Mouse (Mus musculus) midbrain, embryonic 15.5 days (tissue): ENCODE results near the gene Mcrip2. TPM values are rescaled to one million over a fixed set of nuclear protein-coding genes. Genes with fewer than 3 reads are reported as not detected.

Experiments used
- ATAC-seq: fragments of 200-750 bp; cut with Nextera tagmentation; replicated peaks from 2 replicates; pipeline ENCODE4 v1.8.0; 2017; ENCODE audit warnings: moderate TSS enrichment
- H3K27ac ChIP-seq: fragments of 300-500 bp; sonication (generic); 2 replicates; pipeline ENCODE4 v1.5.1; 2015; ENCODE audit warnings: mild to moderate bottlenecking, inconsistent platforms
- H3K27me3 ChIP-seq: fragments of 300-500 bp; sonication (generic); replicated peaks from 2 replicates; pipeline ENCODE4 v1.6.1; 2015; ENCODE audit warnings: inconsistent platforms
- H3K36me3 ChIP-seq: fragments of 300-500 bp; sonication (generic); replicated peaks from 2 replicates; pipeline ENCODE4 v1.6.1; 2015; ENCODE audit warnings: inconsistent platforms
- H3K4me1 ChIP-seq: fragments of 300-500 bp; sonication (generic); 2 replicates; pipeline ENCODE4 v1.6.1; 2015; ENCODE audit warnings: inconsistent platforms
- H3K4me2 ChIP-seq: fragments of 300-500 bp; sonication (generic); 2 replicates; pipeline ENCODE4 v1.6.1; 2015; ENCODE audit warnings: inconsistent platforms, mild to moderate bottlenecking, moderate library complexity
- H3K4me3 ChIP-seq: fragments of 300-500 bp; sonication (generic); 2 replicates; pipeline ENCODE4 v1.5.1; 2015; ENCODE audit warnings: mild to moderate bottlenecking, inconsistent platforms
- H3K9ac ChIP-seq: fragments of 300-500 bp; sonication (generic); 2 replicates; pipeline ENCODE4 v1.6.1; 2015; ENCODE audit warnings: mild to moderate bottlenecking, inconsistent platforms
- H3K9me3 ChIP-seq: fragments of 300-500 bp; sonication (generic); 2 replicates; pipeline ENCODE4 v1.6.1; 2016; ENCODE audit warnings: inconsistent platforms
- whole genome bisulfite sequencing: fragments of 180-500 bp; shearing (Covaris S2); methylation state at CpG from one replicate; pipeline ENCODE4 v1.1.7; 2015; ENCODE audit warnings: mixed read lengths; 5-methylcytosine and 5-hydroxymethylcytosine counted together
- polyA plus RNA-seq: library from polyadenylated mRNA; unstranded; fragments of >200 nt; fragmentation: Nextera tagmentation; extraction: Ambion mirVana; gene quantifications from 2 replicates; pipeline ENCODE4 v1.2.1, GENCODE M21; 2015

The Mcrip2 gene
- polyA plus RNA-seq, 1 experiment from 2014 or later: 19.8 TPM

GRCm38 (mm10) chr17:25879261-25879660 is 10.7 kb upstream of the Mcrip2 start:
- Histone ChIP-seq H3K4me2 (no peak overlapping the region), H3K36me3 (peaks cover 12% of the 10 kb centered on the region; the same call in 1 of the 2 replicates)
- WGBS: 29% methylated on average over 4 of the region's 4 CpGs

GRCm38 (mm10) chr17:25878611-25879180 is 10.1 kb upstream of the Mcrip2 start:
- 83% methylated on average over 19 of the region's 19 CpGs for WGBS
- no peak overlapping the region for H3K4me2 ChIP-seq
- H3K36me3 ChIP-seq: 0 out of 2 replicates have a peak, but pooled peaks cover 12% of the 10 kb centered on the region
- no peaks in the 10 kb centered on the region for H3K9me3 ChIP-seq
- no peaks in the 10 kb centered on the region for H3K27me3 ChIP-seq
- no peak overlapping the region for H3K9ac ChIP-seq
- no peak overlapping the region for H3K4me3 ChIP-seq
- no peak for ATAC-seq
- peaks cover 44% of the 10 kb centered on the region for H3K4me1 ChIP-seq
- H3K27ac ChIP-seq: no peak overlapping the region

More at GRCm38 (mm10) chr17:25879261-25879660, 10.7 kb upstream of the Mcrip2 start:
- Histone ChIP-seq H3K27me3 (no peaks in the 10 kb centered on the region), H3K9me3 (no peaks in the 10 kb centered on the region), H3K4me1 (peaks cover 39% of the 10 kb centered on the region), H3K27ac (no peak overlapping the region), H3K9ac (no peak overlapping the region), H3K4me3 (no peak overlapping the region)
- no peak for ATAC-seq

DNA sequence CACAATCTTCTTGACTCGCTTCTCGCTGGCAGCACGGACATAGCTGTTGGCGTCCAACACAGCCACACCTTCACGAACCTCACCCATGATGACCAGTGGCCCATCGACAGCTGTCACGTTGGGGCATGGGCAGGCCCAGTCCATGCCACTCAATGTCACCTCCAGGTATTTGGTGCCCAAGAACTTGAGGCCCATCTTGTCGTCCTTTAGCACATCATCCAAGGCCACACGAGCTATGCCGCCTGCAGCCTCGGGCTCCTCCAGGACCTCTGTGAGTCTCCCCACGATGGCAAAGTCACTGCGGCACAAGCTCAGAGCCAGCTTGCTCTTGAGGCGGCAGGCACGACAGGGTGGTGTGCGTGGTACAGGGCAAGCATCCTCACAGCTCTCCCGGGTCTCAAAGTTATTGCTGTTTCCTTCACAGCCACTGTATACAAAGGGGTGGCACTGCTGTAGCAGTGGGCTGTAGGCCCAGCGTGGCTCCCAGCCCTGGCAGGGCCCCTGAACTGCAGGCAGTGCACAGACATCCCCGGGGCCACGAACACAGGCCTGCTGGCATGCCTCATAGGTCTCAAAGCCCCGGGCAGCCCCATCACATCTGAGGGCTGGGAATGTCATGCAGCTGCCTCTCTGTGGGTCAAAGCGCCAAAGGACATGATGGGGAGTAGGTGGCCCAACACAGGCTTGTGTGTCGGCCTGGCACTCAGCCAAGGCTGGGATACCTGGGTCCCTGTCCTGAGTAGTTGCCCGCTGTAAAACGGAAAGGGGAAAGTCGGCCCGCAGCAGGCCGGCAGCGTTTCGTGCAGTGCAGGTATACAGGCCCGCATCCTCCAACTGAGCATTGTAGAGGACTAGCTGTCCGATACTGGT is 9.4 kb upstream of the Mcrip2 start:
- ATAC-seq: no peak
- Histone ChIP-seq H3K9me3 (no peaks in the 10 kb centered on the region), H3K36me3 (0 out of 2 replicates have a peak, but pooled peaks cover 7% of the 10 kb centered on the region), H3K9ac (no peak overlapping the region; the same call in 1 of the 2 replicates), H3K27ac (no peak overlapping the region), H3K4me2 (no peak overlapping the region), H3K27me3 (no peaks in the 10 kb centered on the region), H3K4me3 (no peak overlapping the region), H3K4me1 (peaks cover 44% of the 10 kb centered on the region)
- WGBS: 91% methylated on average over 32 of the region's 32 CpGs

GRCm38 (mm10) chr17:25877025-25877424 is 8.5 kb upstream of the Mcrip2 start:
- Histone ChIP-seq H3K27ac (no peak overlapping the region), H3K4me3 (no peak overlapping the region), H3K36me3 (0 out of 2 replicates have a peak, but pooled peaks cover 7% of the 10 kb centered on the region), H3K4me1 (peaks cover 36% of the 10 kb centered on the region), H3K27me3 (no peaks in the 10 kb centered on the region), H3K4me2 (peak overlapping the region; percentile 95), H3K9ac (no peak overlapping the region), H3K9me3 (no peaks in the 10 kb centered on the region)
- WGBS: 94% methylated on average over 3 of the region's 3 CpGs
- no peak for ATAC-seq

GRCm38 (mm10) chr17:25876347-25876915 is 7.9 kb upstream of the Mcrip2 start:
- Histone ChIP-seq H3K27me3 (no peaks in the 10 kb centered on the region), H3K36me3 (0 out of 2 replicates have a peak, but pooled peaks cover 7% of the 10 kb centered on the region), H3K9ac (peak overlapping the region; percentile 99), H3K4me1 (peaks cover 32% of the 10 kb centered on the region), H3K4me3 (peak overlapping the region; percentile 92), H3K27ac (peak overlapping the region; percentile 99), H3K9me3 (no peaks in the 10 kb centered on the region), H3K4me2 (peak overlapping the region; percentile 95)
- WGBS: 57% methylated on average over 10 of the region's 10 CpGs
- no peak for ATAC-seq

- Histone ChIP-seq H3K9me3 (no peaks in the 10 kb centered on the region), H3K4me3 (peak overlapping the region; percentile 92), H3K4me2 (peak overlapping the region; percentile 95), H3K27ac (peak overlapping the region; percentile 99), H3K36me3 (0 out of 2 replicates have a peak, but pooled peaks cover 7% of the 10 kb centered on the region), H3K9ac (peak overlapping the region; percentile 99), H3K4me1 (peaks cover 24% of the 10 kb centered on the region), H3K27me3 (no peaks in the 10 kb centered on the region)
- peak; percentile 93 for ATAC-seq
- 1% methylated on average over 59 of the region's 59 CpGs for WGBS
Observed at GRCm38 (mm10) chr17:25875171-25876136, 6.9 kb upstream of the Mcrip2 start.

DNA sequence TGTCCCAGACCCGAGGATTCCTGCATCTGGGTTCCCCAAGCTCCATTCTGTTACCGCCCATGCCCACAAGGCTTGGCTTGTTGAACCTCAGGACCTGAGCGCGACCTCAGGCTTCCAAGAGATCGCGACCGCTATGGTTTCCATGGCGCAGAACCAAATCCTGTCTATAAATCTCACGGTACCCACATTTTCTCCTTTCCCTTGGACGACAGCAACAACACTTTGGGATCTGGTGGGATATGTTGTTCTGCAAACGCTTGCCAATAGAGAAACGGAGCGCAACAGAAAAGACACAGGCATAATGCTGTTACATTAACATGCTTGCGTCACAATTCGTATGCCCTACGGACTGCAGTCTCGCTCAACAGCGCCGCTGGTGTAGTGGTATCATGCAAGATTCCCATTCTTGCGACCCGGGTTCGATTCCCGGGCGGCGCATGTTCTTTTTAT is 6.2 kb upstream of the Mcrip2 start, which contains the start of gene Mettl26:
Mettl26 (plus strand) TSS at position 354 of the 450 bp plus-strand sequence.
- Histone ChIP-seq H3K9ac (peak within 1 kb of the TSS; percentile 99), H3K36me3 (0 out of 2 replicates have a peak, but pooled peaks cover 7% of the 10 kb centered on the region), H3K27ac (peak within 1 kb of the TSS; percentile 99), H3K9me3 (no peaks in the 10 kb centered on the region), H3K27me3 (no peaks in the 10 kb centered on the region), H3K4me3 (peak within 1 kb of the TSS; percentile 92), H3K4me1 (peaks cover 20% of the 10 kb centered on the region), H3K4me2 (peak within 1 kb of the TSS; percentile 95)
- under 1% methylated on average over 25 of the region's 25 CpGs for WGBS
- ATAC-seq: peak; percentile 73

- H3K9me3 ChIP-seq: no peaks in the 10 kb centered on the region
- peak overlapping the region; percentile 95 for H3K4me2 ChIP-seq
- peak overlapping the region; percentile 99 for H3K27ac ChIP-seq
- 0 out of 2 replicates have a peak, but pooled peaks cover 3% of the 10 kb centered on the region for H3K36me3 ChIP-seq
- peak; percentile 11; the same call in 1 of the 2 replicates for ATAC-seq
- peak overlapping the region; percentile 92 for H3K4me3 ChIP-seq
- WGBS: 7% methylated on average over 14 of the region's 14 CpGs
- peaks cover 20% of the 10 kb centered on the region for H3K4me1 ChIP-seq
- H3K27me3 ChIP-seq: no peaks in the 10 kb centered on the region
- peak overlapping the region; percentile 75 for H3K9ac ChIP-seq
Observed at GRCm38 (mm10) chr17:25874148-25874720, 5.7 kb upstream of the Mcrip2 start.

DNA sequence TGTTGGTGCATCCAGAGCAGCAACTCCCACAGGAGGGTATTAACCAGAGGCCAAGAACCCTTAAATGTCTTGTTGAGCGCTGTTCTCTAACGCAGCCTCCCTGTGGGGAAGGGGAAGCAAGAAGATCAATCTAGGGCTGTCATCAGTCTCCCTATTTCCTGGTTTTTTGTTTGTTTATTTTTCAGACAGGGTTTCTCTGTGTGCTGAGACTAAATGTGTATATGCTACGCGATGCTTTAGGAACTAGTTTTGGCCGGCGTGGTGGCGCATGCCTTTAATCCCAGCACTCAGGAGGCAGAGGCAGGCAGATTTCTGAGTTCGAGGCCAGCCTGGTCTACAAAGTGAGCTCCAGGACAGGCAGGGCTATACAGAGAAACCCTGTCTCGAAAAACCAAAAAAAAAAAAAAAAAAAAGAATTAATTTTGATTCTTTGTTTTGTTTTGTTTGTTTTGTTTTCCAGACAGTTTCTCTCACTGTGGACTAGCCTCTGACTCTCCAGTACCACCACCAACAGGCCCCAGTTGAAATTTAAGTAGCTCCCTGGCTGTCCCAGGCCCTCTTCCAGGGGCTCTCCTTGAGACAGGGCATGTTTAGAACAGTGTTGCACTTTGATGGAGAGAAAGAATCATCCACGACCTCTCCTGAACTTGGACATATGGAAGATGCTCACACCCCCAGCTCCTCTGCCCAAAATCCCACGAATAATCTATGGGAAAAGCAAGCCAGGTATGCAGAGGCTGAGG is 5.0 kb upstream of the Mcrip2 start:
- ATAC-seq: no peak
- no peaks in the 10 kb centered on the region for H3K9me3 ChIP-seq
- peak overlapping the region; percentile 95 for H3K4me2 ChIP-seq
- H3K27me3 ChIP-seq: no peaks in the 10 kb centered on the region
- 80% methylated on average over 11 of the region's 11 CpGs for WGBS
- H3K9ac ChIP-seq: peak overlapping the region; percentile 75
- H3K36me3 ChIP-seq: 0 out of 2 replicates have a peak, but pooled peaks cover 3% of the 10 kb centered on the region
- peak overlapping the region; percentile 99 for H3K27ac ChIP-seq
- H3K4me3 ChIP-seq: peak overlapping the region; percentile 92
- peaks cover 26% of the 10 kb centered on the region for H3K4me1 ChIP-seq

DNA sequence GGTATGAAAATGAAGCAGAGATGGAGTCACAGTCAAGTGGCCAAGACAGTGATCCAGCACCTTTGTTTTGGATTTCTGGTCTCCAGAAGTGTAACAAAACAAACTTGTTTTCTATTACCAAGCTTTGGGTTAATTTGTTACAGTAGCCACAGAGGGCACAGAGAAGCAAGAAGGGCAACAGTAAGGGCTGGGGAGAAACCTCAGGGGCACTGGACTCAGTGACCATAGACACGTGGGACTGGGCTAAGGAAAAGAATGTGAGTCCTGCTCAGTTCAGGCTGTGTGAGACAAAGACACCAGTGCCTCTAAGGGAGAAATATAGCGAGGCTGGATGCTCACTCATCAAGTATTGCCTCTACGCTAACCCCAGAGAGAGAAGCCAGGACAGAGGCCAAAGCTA is 4.1 kb upstream of the Mcrip2 start:
- Histone ChIP-seq H3K4me3 (no peak overlapping the region), H3K36me3 (no peaks in the 10 kb centered on the region), H3K4me2 (no peak overlapping the region), H3K27ac (no peak overlapping the region), H3K9me3 (no peaks in the 10 kb centered on the region), H3K9ac (no peak overlapping the region), H3K4me1 (peaks cover 31% of the 10 kb centered on the region), H3K27me3 (no peaks in the 10 kb centered on the region)
- 84% methylated on average over 3 of the region's 3 CpGs for WGBS
- no peak for ATAC-seq
